In the genomic region with DNA sequence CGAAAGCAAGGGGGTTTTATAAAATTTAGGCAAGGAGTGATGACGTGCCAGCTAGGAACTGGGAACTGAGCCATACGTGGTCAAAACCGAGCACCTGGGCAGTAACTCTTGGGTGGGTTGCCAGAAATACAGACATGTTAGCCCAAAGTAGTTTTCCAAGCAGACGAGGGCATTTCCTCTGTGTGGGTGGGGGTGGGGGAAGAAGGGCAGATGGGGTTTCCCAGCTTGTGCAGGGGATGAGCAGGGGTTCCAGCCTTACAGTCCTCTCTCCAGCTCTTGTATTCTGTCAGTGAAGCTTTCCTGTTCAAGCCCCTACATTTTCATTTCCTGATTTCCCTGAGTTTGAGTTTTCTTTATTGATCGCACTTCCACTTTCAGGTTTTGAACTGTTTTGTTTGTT, we compare ENCODE assay signal across 35 mouse cellular contexts. TPM values are rescaled to one million over a fixed set of nuclear protein-coding genes. Genes with fewer than 3 reads are reported as not detected.
"Had no signal": no experiment of that assay in that cellular context is flagged by ENCODE, and none has a peak within 500 bp of the region (broad histone marks: within the 10 kb centered on the region; RNA-seq: fewer than 3 reads in every experiment).

No protein-coding gene starts in this region.

- H3K27me3 ChIP-seq: heart, embryonic 13.5 days; heart, embryonic 15.5 days; hindbrain, embryonic 13.5 days; hindbrain, embryonic 15.5 days; intestine, embryonic 15.5 days; limb, embryonic 13.5 days; limb, embryonic 15.5 days had no signal

- H3K9ac ChIP-seq: heart, embryonic 13.5 days; heart, embryonic 15.5 days; hindbrain, embryonic 13.5 days; hindbrain, embryonic 15.5 days; intestine, embryonic 15.5 days; limb, embryonic 13.5 days; limb, embryonic 15.5 days had no signal

- H3K4me3 ChIP-seq: gastrocnemius, adult 2 months; heart, adult 2 months; heart, embryonic 13.5 days; heart, embryonic 15.5 days; hindbrain, embryonic 13.5 days; hindbrain, embryonic 15.5 days; intestine, embryonic 15.5 days; limb, embryonic 13.5 days; limb, embryonic 15.5 days had no signal

- ATAC-seq: hindbrain, postnatal 0 days; inflammation-experienced regulatory T-cells, adult 6 months; intestine, embryonic 15.5 days; intestine, postnatal 0 days had no signal

- DNase-seq: gastrocnemius, adult 2 months; gastrocnemius, postnatal 10 days; gastrocnemius, postnatal 25 days; heart, adult 11 months; heart, adult 2 months; heart, postnatal 14 days; heart, postnatal 36 days; kidney, adult 18-20 months; kidney, adult 8-10 months; kidney, postnatal 10 days; kidney, postnatal 36 days; layer of hippocampus, adult 9-11 months; layer of hippocampus, postnatal 36 days; left cerebral cortex, postnatal 4 days had no signal

- H3K27ac ChIP-seq: gastrocnemius, adult 2 months; heart, adult 2 months; heart, embryonic 13.5 days; heart, embryonic 15.5 days; hindbrain, embryonic 13.5 days; hindbrain, embryonic 15.5 days; hindbrain, postnatal 0 days; intestine, embryonic 15.5 days; limb, embryonic 13.5 days; limb, embryonic 15.5 days had no signal

- H3K9me3 ChIP-seq: heart, embryonic 13.5 days; heart, embryonic 15.5 days; hindbrain, embryonic 15.5 days; intestine, embryonic 15.5 days; limb, embryonic 13.5 days; limb, embryonic 15.5 days had no signal

- H3K36me3 ChIP-seq: heart, embryonic 13.5 days; heart, embryonic 15.5 days; hindbrain, embryonic 13.5 days; hindbrain, embryonic 15.5 days; intestine, embryonic 15.5 days; limb, embryonic 13.5 days; limb, embryonic 15.5 days had no signal

- H3K4me2 ChIP-seq: heart, embryonic 11.5 days; heart, embryonic 13.5 days; heart, embryonic 15.5 days; hindbrain, embryonic 13.5 days; hindbrain, embryonic 15.5 days; intestine, embryonic 15.5 days; limb, embryonic 13.5 days; limb, embryonic 15.5 days had no signal

RNA-seq across cellular contexts. Expression of a gene that starts 9.5 kb away (rescaled TPM):
- total RNA-seq: gastrocnemius, adult 2 months; hematopoietic stem cell, adult 5-6 weeks; layer of hippocampus, adult 8-10 months; layer of hippocampus, postnatal 14 days; layer of hippocampus, postnatal 36 days; left cerebral cortex, adult 18-20 months; left cerebral cortex, adult 8-10 months; left cerebral cortex, postnatal 10 days; left cerebral cortex, postnatal 25 days had no signal
- polyA plus RNA-seq: heart, embryonic 11.5 days; heart, embryonic 13.5 days; heart, embryonic 15.5 days; hindbrain, embryonic 11.5 days; hindbrain, embryonic 13.5 days; intestine, embryonic 15.5 days; kidney, embryonic 14.5 days; limb, embryonic 11.5 days; limb, embryonic 13.5 days had no signal
